Mouse (Mus musculus): ENCODE measurements around the gene Gm45799.

DNA sequence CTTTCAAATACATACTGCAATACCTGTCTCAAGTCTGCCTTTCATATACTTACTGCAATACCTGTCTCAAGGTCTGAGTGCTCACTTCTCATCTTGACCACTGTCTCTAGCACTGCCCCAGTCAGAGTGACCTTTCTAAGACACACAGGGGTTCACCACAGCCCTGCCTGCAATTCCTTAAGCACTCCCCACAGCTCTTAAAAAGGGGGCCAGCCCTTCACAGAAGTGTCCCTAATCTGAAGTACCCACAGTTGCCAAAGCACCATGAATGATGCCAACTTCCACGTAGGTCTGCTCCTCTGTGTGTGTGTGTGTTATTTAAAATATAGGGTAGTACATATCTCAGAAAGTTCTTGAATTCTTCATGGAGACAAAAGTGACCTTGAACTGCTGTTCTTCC, 28.6 kb upstream of the Gm45799 start:
- TF ChIP-seq MAFK (IDR thresholded peaks at IDR 0.05; ENCODE audit: insufficient read depth, low read depth, low read length) (no peak), CHD2 (IDR thresholded peaks at IDR 0.05; ENCODE audit: low read depth, low read length) (no peak), HCFC1 (IDR thresholded peaks at IDR 0.05; ENCODE audit: borderline replicate concordance, insufficient read depth, low read length) (no peak), ZNF384 (IDR thresholded peaks at IDR 0.05; ENCODE audit: low read depth, low read length) (no peak)
